ENCODE assay signal across 17 mouse cellular contexts in the genomic region with DNA sequence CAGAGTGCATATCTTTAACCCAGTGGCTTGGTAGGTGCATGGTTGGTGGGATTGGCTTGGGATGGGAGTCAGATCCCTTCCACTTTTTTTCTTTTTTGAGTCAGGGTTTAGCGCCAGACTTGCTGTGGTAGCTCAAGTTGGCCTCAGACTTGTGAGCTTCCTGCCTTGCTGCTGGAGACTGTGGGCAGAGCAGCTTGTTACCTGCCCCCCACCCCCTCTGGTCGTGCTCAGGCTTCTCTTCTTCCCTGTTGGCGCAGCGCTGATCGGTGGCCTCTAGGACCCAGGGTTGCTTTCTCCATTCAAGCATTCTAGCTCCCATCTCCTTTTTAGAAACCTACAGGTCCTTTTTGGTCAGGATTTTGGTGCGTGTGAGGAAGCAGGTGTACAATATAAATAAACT. TPM values are rescaled to one million over a fixed set of nuclear protein-coding genes. Genes with fewer than 3 reads are reported as not detected.
DNase-seq lines count a peak whose midpoint lies in the region; ATAC-seq and TF ChIP-seq lines count a peak whose summit lies in the region.
"Had no signal": no experiment of that assay in that cellular context is flagged by ENCODE, and none has a peak within 500 bp of the region (broad histone marks: within the 10 kb centered on the region; RNA-seq: fewer than 3 reads in every experiment).

No protein-coding gene starts in this region.

- no peak for DNase-seq in heart, adult 2 months
- DNase-seq in CH12.LX (ENCODE audit: extremely low read depth) = no peak
- DNase-seq in thymus, postnatal 0 days (ENCODE audit: low spot score) = peak; percentile 49
- no peak for DNase-seq in spleen, adult 18-20 months
- no peak for DNase-seq in lung, postnatal 4 days
- no peak for DNase-seq in right cerebral cortex, postnatal 10 days (ENCODE audit: low spot score in 2 of 2)
- DNase-seq: cerebellum, adult 8-10 months; gastrocnemius, postnatal 14 days; heart, postnatal 10 days had no signal

- H3K4me2 ChIP-seq in heart, embryonic 14.5 days (ENCODE audit: low read length) = no peak overlapping the region
- 0 out of 2 replicates have a peak overlapping the region, but pooled peaks have one; percentile 1 for H3K4me2 ChIP-seq in CH12.LX (ENCODE audit: insufficient read depth, low read depth, poor library complexity, severe bottlenecking)
- H3K4me2 ChIP-seq: hindbrain, embryonic 12.5 days; intestine, embryonic 15.5 days; limb, embryonic 13.5 days; lung, embryonic 15.5 days had no signal

- TF ChIP-seq POLR2A in heart, adult 2 months (IDR thresholded peaks at IDR 0.05; ENCODE audit: insufficient read depth, low read depth, low read length) = no peak
- no peak for TF ChIP-seq POLR2A in CH12.LX (IDR thresholded peaks at IDR 0.05; ENCODE audit: low read depth, low read length)

- H3K27me3 ChIP-seq in heart, embryonic 14.5 days (ENCODE audit: control insufficient read depth, insufficient read depth, low read length) = no peaks in the 10 kb centered on the region
- no peaks in the 10 kb centered on the region for H3K27me3 ChIP-seq in heart, adult 2 months (ENCODE audit: control insufficient read depth, insufficient read depth, low read length)
- H3K27me3 ChIP-seq in CH12.LX (replicated peaks) = no peaks in the 10 kb centered on the region
- H3K27me3 ChIP-seq: hindbrain, embryonic 12.5 days; intestine, embryonic 15.5 days; limb, embryonic 13.5 days; lung, embryonic 15.5 days had no signal

- ATAC-seq in heart, embryonic 14.5 days (ENCODE audit: insufficient number of reproducible peaks, insufficient read depth, low FRiP score, low read depth) = no peak
- ATAC-seq in megakaryocyte, adult 5-6 weeks (ENCODE audit: poor library complexity, severe bottlenecking) = peak; percentile 32; the same call in 1 of the 2 replicates
- ATAC-seq: intestine, embryonic 15.5 days had no signal

- no peak for TF ChIP-seq EP300 in heart, adult 2 months (IDR thresholded peaks at IDR 0.05; ENCODE audit: insufficient read depth, low read depth, low read length)
- TF ChIP-seq EP300 in CH12.LX (IDR thresholded peaks at IDR 0.05; ENCODE audit: low read length) = no peak

- TF ChIP-seq RAD21 in CH12.LX (IDR thresholded peaks at IDR 0.05; ENCODE audit: low read depth, low read length) = no peak

- dilution Hi-C loops in CH12.LX (cut with MboI; ENCODE audit: extremely low pct_ligation_motif_present, extremely low pct_unique_long_range_greater_than_20kb, low sequenced_read_pairs) = no loop called here

- H3K4me1 ChIP-seq in heart, embryonic 14.5 days (ENCODE audit: control insufficient read depth in 2 of 2, insufficient read depth in 2 of 2, low read length in 2 of 2) = peaks cover 20 to 49% of the 10 kb centered on the region in 2 experiments
- peaks cover 23% of the 10 kb centered on the region for H3K4me1 ChIP-seq in heart, adult 2 months (ENCODE audit: control insufficient read depth, insufficient read depth, low read length)
- peaks cover 44 to 96% of the 10 kb centered on the region in 2 experiments for H3K4me1 ChIP-seq in CH12.LX (ENCODE audit: control insufficient read depth in 1 of 2, insufficient read depth in 2 of 2)

- H3K36me3 ChIP-seq in heart, embryonic 14.5 days (ENCODE audit: control insufficient read depth, insufficient read depth, low read length) = no peaks in the 10 kb centered on the region
- peaks cover 2% of the 10 kb centered on the region; the same call in 1 of the 2 replicates for H3K36me3 ChIP-seq in heart, adult 2 months (ENCODE audit: control insufficient read depth, insufficient read depth, low read length)
- peaks cover 2 to 75% of the 10 kb centered on the region in 2 experiments for H3K36me3 ChIP-seq in CH12.LX (replicated peaks in 1 of 2; ENCODE audit: control insufficient read depth in 1 of 2, insufficient read depth in 1 of 2, low read length in 1 of 2)
- H3K36me3 ChIP-seq: hindbrain, embryonic 12.5 days; lung, embryonic 15.5 days had no signal

- peak overlapping the region; percentile 21; the same call in 1 of the 2 replicates for H3K9ac ChIP-seq in heart, embryonic 14.5 days (ENCODE audit: low read length)
- H3K9ac ChIP-seq in heart, adult 2 months (ENCODE audit: low read depth, low read length) = no peak overlapping the region
- H3K9ac ChIP-seq in CH12.LX (ENCODE audit: insufficient read depth, low read depth) = no peak overlapping the region
- H3K9ac ChIP-seq: hindbrain, embryonic 12.5 days; intestine, embryonic 15.5 days; limb, embryonic 13.5 days; lung, embryonic 15.5 days had no signal

- no peak overlapping the region for H3K4me3 ChIP-seq in heart, embryonic 14.5 days (ENCODE audit: control insufficient read depth in 1 of 2, insufficient read depth in 1 of 2, low read depth in 1 of 2, low read length in 2 of 2)
- no peak overlapping the region for H3K4me3 ChIP-seq in heart, adult 2 months
- no peak overlapping the region for H3K4me3 ChIP-seq in CH12.LX (replicated peaks in 1 of 3; ENCODE audit: low read depth in 2 of 3, low read length in 2 of 3, poor library complexity in 1 of 3)
- H3K4me3 ChIP-seq: hindbrain, embryonic 12.5 days; intestine, embryonic 15.5 days; layer of hippocampus, adult 2 months; left cerebral cortex, adult 2 months; limb, embryonic 13.5 days; lung, embryonic 15.5 days had no signal

- no peak overlapping the region for H3K27ac ChIP-seq in heart, embryonic 14.5 days (replicated peaks in 1 of 2; ENCODE audit: control insufficient read depth in 1 of 2, insufficient read depth in 1 of 2, low read depth in 2 of 2, low read length in 2 of 2)
- no peak overlapping the region for H3K27ac ChIP-seq in heart, adult 2 months
- H3K27ac ChIP-seq in CH12.LX (ENCODE audit: insufficient read depth, low read depth) = no peak overlapping the region
- H3K27ac ChIP-seq: hindbrain, embryonic 12.5 days; intestine, embryonic 15.5 days; layer of hippocampus, adult 2 months; left cerebral cortex, adult 2 months; limb, embryonic 13.5 days; lung, embryonic 15.5 days had no signal

- in situ Hi-C loops in CH12.LX (cut with MboI; ENCODE audit: low pct_ligation_motif_present, low pct_unique_long_range_greater_than_20kb, low sequenced_read_pairs) = no loop called here

- peaks cover 22% of the 10 kb centered on the region for H3K79me2 ChIP-seq in heart, adult 2 months (replicated peaks; ENCODE audit: control insufficient read depth, insufficient read depth, low read length)
- H3K79me2 ChIP-seq in CH12.LX (replicated peaks; ENCODE audit: control insufficient read depth, extremely low read depth, insufficient read depth, poor library complexity, severe bottlenecking) = peaks cover 100% of the 10 kb centered on the region

- WGBS in heart, embryonic 14.5 days = 66% methylated on average over 6 of the region's 6 CpGs
- WGBS in heart, adult 2 months = 72% methylated on average over 6 of the region's 6 CpGs

- intact Hi-C loops in heart, adult 2 months (cut with DNase I) = no loop called here

- no peaks in the 10 kb centered on the region for H3K9me3 ChIP-seq in heart, embryonic 14.5 days (ENCODE audit: control insufficient read depth, low read length)
- no peaks in the 10 kb centered on the region for H3K9me3 ChIP-seq in CH12.LX (replicated peaks; ENCODE audit: low read length)
- H3K9me3 ChIP-seq: hindbrain, embryonic 12.5 days; intestine, embryonic 15.5 days; limb, embryonic 13.5 days; lung, embryonic 15.5 days had no signal

- no peak for TF ChIP-seq CTCF in heart, adult 2 months (IDR thresholded peaks at IDR 0.05)
- TF ChIP-seq CTCF in CH12.LX (conservative IDR thresholded peaks at IDR 0.05 in 1 of 2, IDR thresholded peaks at IDR 0.05 in 1 of 2; ENCODE audit: low read depth in 2 of 2, low read length in 2 of 2) = no peak

TF ChIP-seq in CH12.LX, 34 proteins besides CTCF, POLR2A, EP300 and RAD21:
- TF ChIP-seq MAX (IDR thresholded peaks at IDR 0.05; ENCODE audit: low read length) = no peak
- no peak for TF ChIP-seq ZKSCAN1 (IDR thresholded peaks at IDR 0.05; ENCODE audit: borderline replicate concordance, low read depth, low read length)
- TF ChIP-seq PAX5 (IDR thresholded peaks at IDR 0.05; ENCODE audit: low read length) = no peak
- no peak for TF ChIP-seq UBTF (IDR thresholded peaks at IDR 0.05; ENCODE audit: low read depth, low read length)
- TF ChIP-seq NELFE (IDR thresholded peaks at IDR 0.05; ENCODE audit: low read depth, low read length) = no peak
- no peak for TF ChIP-seq SMC3 (IDR thresholded peaks at IDR 0.05; ENCODE audit: low read depth, low read length)
- no peak for TF ChIP-seq CHD2 (IDR thresholded peaks at IDR 0.05; ENCODE audit: low read length)
TF ChIP-seq in CH12.LX: peak in this region for 0.

RNA-seq across cellular contexts. Expression of gene Larp1, which starts 22.3 kb away (rescaled TPM):
- polyA plus RNA-seq in heart, embryonic 14.5 days (2014; fragmentation: Nextera tagmentation; extraction: Ambion mirVana) = 17.8 and 18.4 TPM in 2 replicates
- 10 to 100 TPM; 57.4 to 63.4 TPM for total RNA-seq in heart, adult 2 months (2021)
- 26.5 and 35.7 TPM in 2 replicates for polyA plus RNA-seq in heart, adult 2 months (2012; rRNA removed)
- total RNA-seq in CH12.LX (2012; rRNA removed) (94.1 and 106 TPM in 2 replicates), CH12.LX (2014; rRNA removed) (33.4 and 38.2 TPM in 2 replicates)
- polyA plus RNA-seq in CH12.LX (2012; ENCODE audit: insufficient read length, low read depth) = 222 and 284 TPM in 2 replicates
- total RNA-seq in megakaryocyte, adult 5-6 weeks (2015) = 62.3 and 65.1 TPM in 2 replicates
- total RNA-seq in megakaryocyte, adult 5-6 weeks (2017) = 29.8 and 38.1 TPM in 2 replicates
- polyA plus RNA-seq in thymus, postnatal 0 days (2015; fragmentation: Nextera tagmentation; extraction: Ambion mirVana) = 17.1 and 22.8 TPM in 2 replicates
